Mouse (Mus musculus): Measurements from ENCODE around the gene Gm1043. TPM values are rescaled to one million over a fixed set of nuclear protein-coding genes. Genes with fewer than 3 reads are reported as not detected.

Gm1043 gene
- 22.1 and 26.4 TPM in 2 replicates for total RNA-seq (2014; rRNA removed)
- polyA plus RNA-seq (2015; fragmentation: Nextera tagmentation; extraction: Ambion mirVana) = 1.1 and 1.4 TPM in 2 replicates

DNA sequence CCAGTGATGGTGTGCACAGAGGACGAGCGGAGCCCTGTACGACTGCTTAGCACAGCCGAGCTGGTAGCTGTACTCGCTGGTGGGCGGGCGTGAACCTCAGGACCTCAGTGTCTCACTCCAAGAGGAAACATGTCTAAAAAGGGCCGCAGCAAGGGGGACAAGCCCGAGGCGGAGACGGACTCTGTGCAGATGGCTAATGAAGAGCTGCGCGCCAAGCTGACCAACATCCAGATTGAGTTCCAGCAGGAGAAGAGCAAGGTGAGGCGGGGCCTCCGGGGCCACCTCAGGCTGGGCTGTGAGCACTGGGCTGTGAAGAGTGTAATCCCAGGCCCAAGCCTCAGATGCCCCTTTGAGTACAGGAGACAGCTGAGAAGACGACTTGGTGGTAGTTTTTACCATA, at the start of gene Gm1043:
Gene Gm1043, plus strand, starts transcription at position 130 of the 400 bp plus-strand sequence.
- no peak for TF ChIP-seq CTCF (IDR thresholded peaks at IDR 0.05; ENCODE audit: low read depth)
- Histone ChIP-seq H3K4me1 (ENCODE audit: insufficient read depth) (peaks cover 20% of the 10 kb centered on the region; the same call in 1 of the 2 replicates), H3K27ac (ENCODE audit: low read depth, low read length) (peak within 1 kb of the TSS; percentile 84), H3K36me3 (ENCODE audit: insufficient read depth) (0 out of 2 replicates have a peak, but pooled peaks cover 9% of the 10 kb centered on the region), H3K9me3 (ENCODE audit: low read length) (no peaks in the 10 kb centered on the region), H3K27me3 (ENCODE audit: insufficient read depth, low read length) (no peaks in the 10 kb centered on the region), H3K4me2 (ENCODE audit: low read depth) (no peak within 1 kb of the TSS), H3K9ac (no peak within 1 kb of the TSS), H3K4me3 (ENCODE audit: low read depth, low read length) (no peak within 1 kb of the TSS)
- no peak for ATAC-seq
- no peak for DNase-seq
- 83% methylated on average over 16 of the region's 16 CpGs for WGBS

- Histone ChIP-seq H3K4me3 (ENCODE audit: low read depth, low read length) (no peak overlapping the region), H3K4me1 (ENCODE audit: insufficient read depth) (no peaks in the 10 kb centered on the region), H3K27ac (ENCODE audit: low read depth, low read length) (no peak overlapping the region; the same call in 1 of the 2 replicates), H3K9ac (no peak overlapping the region), H3K9me3 (ENCODE audit: low read length) (no peaks in the 10 kb centered on the region), H3K27me3 (ENCODE audit: insufficient read depth, low read length) (no peaks in the 10 kb centered on the region), H3K4me2 (ENCODE audit: low read depth) (no peak overlapping the region), H3K36me3 (ENCODE audit: insufficient read depth) (peaks cover 3% of the 10 kb centered on the region; the same call in 1 of the 2 replicates)
- DNase-seq = no peak
- ATAC-seq = no peak
- TF ChIP-seq CTCF (IDR thresholded peaks at IDR 0.05; ENCODE audit: low read depth) = no peak
- 67% methylated on average over 6 of the region's 6 CpGs for WGBS
Measured at GRCm38 (mm10) chr5:37035896-37036295, 49.3 kb upstream of the Gm1043 start.

DNA sequence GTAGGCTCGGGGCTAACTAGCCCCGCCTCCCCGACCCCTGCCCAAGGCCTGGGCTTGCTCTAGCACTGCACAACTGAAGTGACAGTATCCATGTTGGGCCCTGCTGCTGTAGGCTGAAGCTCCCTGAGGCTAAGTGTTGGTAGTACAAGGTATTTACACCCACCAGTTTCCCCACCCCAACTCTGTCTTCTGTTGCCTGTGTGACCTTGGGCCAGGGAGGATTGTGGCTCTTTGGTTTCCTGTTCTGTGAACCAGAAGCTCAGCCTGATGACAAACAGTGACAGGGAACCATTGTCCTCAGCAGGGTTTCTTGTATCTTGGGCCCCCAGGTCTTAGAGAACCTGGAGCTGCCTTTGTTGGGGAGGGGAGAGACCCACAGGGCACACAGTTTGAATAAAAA, 48.3 kb upstream of the Gm1043 start:
- Histone ChIP-seq H3K9ac (no peak overlapping the region), H3K4me3 (ENCODE audit: low read depth, low read length) (no peak overlapping the region), H3K27me3 (ENCODE audit: insufficient read depth, low read length) (no peaks in the 10 kb centered on the region), H3K4me1 (ENCODE audit: insufficient read depth) (peaks cover 5% of the 10 kb centered on the region; the same call in 1 of the 2 replicates), H3K36me3 (ENCODE audit: insufficient read depth) (peaks cover 3% of the 10 kb centered on the region; the same call in 1 of the 2 replicates), H3K9me3 (ENCODE audit: low read length) (no peaks in the 10 kb centered on the region), H3K27ac (ENCODE audit: low read depth, low read length) (no peak overlapping the region), H3K4me2 (ENCODE audit: low read depth) (no peak overlapping the region)
- ATAC-seq (no peak), DNase-seq (no peak)
- 82% methylated on average over 3 of the region's 3 CpGs for WGBS
- TF ChIP-seq CTCF (IDR thresholded peaks at IDR 0.05; ENCODE audit: low read depth) = no peak

GRCm38 (mm10) chr5:37039908-37040307, 45.3 kb upstream of the Gm1043 start:
- H3K4me2 ChIP-seq (ENCODE audit: low read depth) = no peak overlapping the region
- ATAC-seq (no peak), DNase-seq (no peak)
- H3K27ac ChIP-seq (ENCODE audit: low read depth, low read length) = 0 out of 2 replicates have a peak overlapping the region, but pooled peaks have one; percentile 15
- no peak overlapping the region for H3K4me3 ChIP-seq (ENCODE audit: low read depth, low read length)
- no peaks in the 10 kb centered on the region for H3K27me3 ChIP-seq (ENCODE audit: insufficient read depth, low read length)
- no peak for TF ChIP-seq CTCF (IDR thresholded peaks at IDR 0.05; ENCODE audit: low read depth)
- H3K36me3 ChIP-seq (ENCODE audit: insufficient read depth) = peaks cover 3% of the 10 kb centered on the region; the same call in 1 of the 2 replicates
- H3K9me3 ChIP-seq (ENCODE audit: low read length) = no peaks in the 10 kb centered on the region
- H3K4me1 ChIP-seq (ENCODE audit: insufficient read depth) = peaks cover 9% of the 10 kb centered on the region; the same call in 1 of the 2 replicates
- H3K9ac ChIP-seq = no peak overlapping the region
- 76% methylated on average over 6 of the region's 6 CpGs for WGBS

DNA sequence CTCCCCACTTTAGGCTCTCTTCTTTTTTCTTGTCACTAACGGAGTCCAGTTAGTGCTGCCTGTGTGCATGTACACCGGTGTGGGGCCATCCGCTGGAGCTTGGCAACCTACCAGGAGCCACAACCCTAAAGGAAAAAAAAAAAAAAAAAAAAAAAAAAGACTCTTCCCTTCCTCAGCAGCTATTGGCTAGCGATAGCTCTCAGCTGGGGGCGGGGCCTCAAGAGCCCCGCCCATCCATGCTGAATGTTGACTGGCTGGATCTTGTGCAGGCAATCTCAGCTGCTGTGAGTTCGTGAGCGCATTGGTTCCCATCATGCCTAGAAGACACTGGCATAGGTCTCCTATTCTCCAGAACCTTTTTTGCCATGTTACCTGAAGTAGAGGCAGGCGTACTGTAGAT, 44.5 kb upstream of the Gm1043 start:
- Histone ChIP-seq H3K36me3 (ENCODE audit: insufficient read depth) (peaks cover 3% of the 10 kb centered on the region; the same call in 1 of the 2 replicates), H3K27me3 (ENCODE audit: insufficient read depth, low read length) (no peaks in the 10 kb centered on the region), H3K27ac (ENCODE audit: low read depth, low read length) (no peak overlapping the region), H3K4me3 (ENCODE audit: low read depth, low read length) (no peak overlapping the region), H3K4me2 (ENCODE audit: low read depth) (no peak overlapping the region), H3K4me1 (ENCODE audit: insufficient read depth) (peaks cover 9% of the 10 kb centered on the region; the same call in 1 of the 2 replicates), H3K9me3 (ENCODE audit: low read length) (no peaks in the 10 kb centered on the region), H3K9ac (no peak overlapping the region)
- no peak for ATAC-seq
- WGBS = 19% methylated on average over 9 of the region's 9 CpGs
- no peak for TF ChIP-seq CTCF (IDR thresholded peaks at IDR 0.05; ENCODE audit: low read depth)
- DNase-seq = peak; percentile 33

GRCm38 (mm10) chr5:37041651-37042050, 43.5 kb upstream of the Gm1043 start:
- no peak for TF ChIP-seq CTCF (IDR thresholded peaks at IDR 0.05; ENCODE audit: low read depth)
- peak; percentile 17 for ATAC-seq
- H3K4me1 ChIP-seq (ENCODE audit: insufficient read depth) = peaks cover 11% of the 10 kb centered on the region; the same call in 1 of the 2 replicates
- H3K4me3 ChIP-seq (ENCODE audit: low read depth, low read length) = no peak overlapping the region
- no peak overlapping the region for H3K4me2 ChIP-seq (ENCODE audit: low read depth)
- no peak for DNase-seq
- H3K9me3 ChIP-seq (ENCODE audit: low read length) = no peaks in the 10 kb centered on the region
- WGBS = 43% methylated on average over 6 of the region's 6 CpGs
- H3K27ac ChIP-seq (ENCODE audit: low read depth, low read length) = peak overlapping the region; percentile 50; the same call in 1 of the 2 replicates
- H3K36me3 ChIP-seq (ENCODE audit: insufficient read depth) = peaks cover 3% of the 10 kb centered on the region; the same call in 1 of the 2 replicates
- H3K27me3 ChIP-seq (ENCODE audit: insufficient read depth, low read length) = no peaks in the 10 kb centered on the region
- H3K9ac ChIP-seq = no peak overlapping the region

- 17% methylated on average over 4 of the region's 4 CpGs for WGBS
- peak; percentile 65 for DNase-seq
- no peak for TF ChIP-seq CTCF (IDR thresholded peaks at IDR 0.05; ENCODE audit: low read depth)
Measured at GRCm38 (mm10) chr5:37042934-37043333, 42.2 kb upstream of the Gm1043 start.

More at GRCm38 (mm10) chr5:37042934-37043333, 42.2 kb upstream of the Gm1043 start:
- ATAC-seq = peak; percentile 64
- H3K27ac ChIP-seq (ENCODE audit: low read depth, low read length) = peak overlapping the region; percentile 50; the same call in 1 of the 2 replicates
- no peak overlapping the region for H3K4me3 ChIP-seq (ENCODE audit: low read depth, low read length)
- peaks cover 17% of the 10 kb centered on the region; the same call in 1 of the 2 replicates for H3K4me1 ChIP-seq (ENCODE audit: insufficient read depth)
- no peaks in the 10 kb centered on the region for H3K9me3 ChIP-seq (ENCODE audit: low read length)
- no peak overlapping the region for H3K9ac ChIP-seq
- H3K36me3 ChIP-seq (ENCODE audit: insufficient read depth) = peaks cover 3% of the 10 kb centered on the region; the same call in 1 of the 2 replicates
- H3K4me2 ChIP-seq (ENCODE audit: low read depth) = no peak overlapping the region
- H3K27me3 ChIP-seq (ENCODE audit: insufficient read depth, low read length) = no peaks in the 10 kb centered on the region
